In the genomic region with DNA sequence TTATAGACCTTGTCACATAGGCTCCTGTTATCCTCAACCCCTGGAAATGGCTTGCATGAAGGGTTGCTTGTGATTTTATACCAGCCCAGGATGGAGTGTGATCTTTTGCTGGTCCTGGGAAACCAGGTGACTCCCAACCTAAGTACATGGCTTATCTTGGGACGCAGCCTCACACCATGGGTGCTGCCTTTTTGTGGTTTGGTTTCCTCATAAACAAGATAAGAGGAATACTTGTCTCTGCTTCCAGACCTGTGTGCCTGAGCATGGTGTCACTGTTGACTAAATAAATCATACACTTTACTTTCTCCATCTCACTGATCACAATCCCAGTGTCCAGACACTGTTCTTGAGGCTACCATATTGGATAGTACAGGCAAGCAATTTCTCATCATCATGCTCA, we compare ENCODE assay signal across 28 mouse cellular contexts.
DNase-seq lines count a peak whose midpoint lies in the region; ATAC-seq and TF ChIP-seq lines count a peak whose summit lies in the region.
"Had no signal": no experiment of that assay in that cellular context is flagged by ENCODE, and none has a peak within 500 bp of the region (broad histone marks: within the 10 kb centered on the region; RNA-seq: fewer than 3 reads in every experiment).

No protein-coding gene starts in this region.

- TF ChIP-seq CTCF in liver, embryonic 14.5 days (IDR thresholded peaks at IDR 0.05; ENCODE audit: low read depth) = no peak

- H3K4me2 ChIP-seq in liver, embryonic 14.5 days (ENCODE audit: low read depth) = no peak overlapping the region
- H3K4me2 ChIP-seq: embryonic facial prominence, embryonic 12.5 days; heart, embryonic 15.5 days; intestine, embryonic 15.5 days; lung, embryonic 14.5 days; midbrain, embryonic 12.5 days; neural tube, embryonic 15.5 days; stomach, embryonic 15.5 days had no signal

- 0 out of 2 replicates have a peak, but pooled peaks have one; percentile 33 for ATAC-seq in erythroid progenitor cell, adult 5-6 weeks (replicated peaks; ENCODE audit: low FRiP score, poor library complexity, severe bottlenecking)
- peak; percentile 85 for ATAC-seq in liver, embryonic 14.5 days (ENCODE audit: insufficient read depth)
- ATAC-seq in megakaryocyte-erythroid progenitor cell, adult 5-6 weeks (replicated peaks; ENCODE audit: low FRiP score, low TSS enrichment, poor library complexity, severe bottlenecking) = peak; percentile 79
- ATAC-seq: CD4-positive, CD25-positive, alpha-beta regulatory T cell, adult 4 months; hindbrain, embryonic 16.5 days; intestine, embryonic 15.5 days had no signal

- H3K27ac ChIP-seq in liver, embryonic 14.5 days = no peak overlapping the region
- H3K27ac ChIP-seq: embryonic facial prominence, embryonic 12.5 days; heart, embryonic 10.5 days; heart, embryonic 15.5 days; intestine, embryonic 15.5 days; kidney, postnatal 0 days; midbrain, embryonic 12.5 days; neural tube, embryonic 15.5 days; stomach, embryonic 15.5 days had no signal

- no peaks in the 10 kb centered on the region for H3K27me3 ChIP-seq in liver, embryonic 14.5 days (ENCODE audit: control insufficient read depth, insufficient read depth, low read length)
- H3K27me3 ChIP-seq: embryonic facial prominence, embryonic 12.5 days; heart, embryonic 15.5 days; intestine, embryonic 15.5 days; midbrain, embryonic 12.5 days; neural tube, embryonic 15.5 days; stomach, embryonic 15.5 days had no signal

- H3K36me3 ChIP-seq in liver, embryonic 14.5 days (replicated peaks; ENCODE audit: control insufficient read depth, insufficient read depth, low read depth) = no peaks in the 10 kb centered on the region; the same call in 1 of the 2 replicates

- H3K4me3 ChIP-seq in liver, embryonic 14.5 days (ENCODE audit: insufficient read depth in 1 of 2, low read depth in 2 of 2, low read length in 2 of 2) = no peak overlapping the region
- H3K4me3 ChIP-seq: embryonic facial prominence, embryonic 12.5 days; heart, embryonic 10.5 days; heart, embryonic 15.5 days; intestine, embryonic 15.5 days; midbrain, embryonic 12.5 days; neural tube, embryonic 15.5 days; stomach, embryonic 15.5 days had no signal

- H3K4me1 ChIP-seq in liver, embryonic 14.5 days (replicated peaks; ENCODE audit: control insufficient read depth in 2 of 2, insufficient read depth in 2 of 2, low read length in 1 of 2) = peaks cover 5 to 9% of the 10 kb centered on the region in 2 experiments; a peak in 3 of 4 replicates
- H3K4me1 ChIP-seq: embryonic facial prominence, embryonic 12.5 days; heart, embryonic 10.5 days; heart, embryonic 15.5 days; intestine, embryonic 15.5 days; stomach, embryonic 15.5 days had no signal

- no peaks in the 10 kb centered on the region for H3K9me3 ChIP-seq in liver, embryonic 14.5 days (ENCODE audit: control insufficient read depth, low read length)
- H3K9me3 ChIP-seq: embryonic facial prominence, embryonic 12.5 days; heart, embryonic 10.5 days; heart, embryonic 15.5 days; intestine, embryonic 15.5 days; midbrain, embryonic 12.5 days; neural tube, embryonic 15.5 days; stomach, embryonic 15.5 days had no signal

- no peak overlapping the region for H3K9ac ChIP-seq in liver, embryonic 14.5 days (replicated peaks)
- H3K9ac ChIP-seq: embryonic facial prominence, embryonic 12.5 days; heart, embryonic 15.5 days; intestine, embryonic 15.5 days; lung, embryonic 14.5 days; midbrain, embryonic 12.5 days; neural tube, embryonic 15.5 days; stomach, embryonic 15.5 days had no signal

- TF ChIP-seq EP300 in liver, embryonic 14.5 days (IDR thresholded peaks at IDR 0.05; ENCODE audit: low read depth) = peak; percentile 81

- peak; percentile 46 for DNase-seq in c-Kit-positive CD71-positive TER-119-negative erythroid progenitor cells, embryonic 14.5 days (ENCODE audit: low read depth)
- DNase-seq in liver, embryonic 14.5 days (ENCODE audit: low read depth in 3 of 3, low spot score in 3 of 3) = peak; percentile 24 to 39 (median 37)
- no peak for DNase-seq in kidney, adult 18-20 months
- DNase-seq in right cerebral cortex, postnatal 36 days (ENCODE audit: low spot score in 2 of 2) = no peak
- no peak for DNase-seq in adrenal gland, adult 2 months
- DNase-seq: cerebellum, adult 8-10 months; cerebellum, postnatal 25 days; embryo, embryonic 11 days; kidney, adult 8-10 months; kidney, postnatal 4 days; layer of hippocampus, postnatal 36 days; left cerebral cortex, postnatal 4 days; lung, embryonic 14.5 days; lung, postnatal 14 days; right cerebral cortex, adult 18-20 months; thymus, postnatal 14 days had no signal

- 29% methylated on average over 1 of the region's 1 CpGs for WGBS in liver, embryonic 14.5 days (ENCODE audit: insufficient replicate concordance)

Comparison
In these comparisons a context has a peak if more than half of its experiments do, and no peak if none do; other contexts are left out.
1. DNase-seq: peak in c-Kit-positive CD71-positive TER-119-negative erythroid progenitor cells, embryonic 14.5 days (single experiment) and liver, embryonic 14.5 days (3 of 3); none in kidney, adult 18-20 months (single experiment), right cerebral cortex, postnatal 36 days (0 of 2) and adrenal gland, adult 2 months (single experiment).
2. ATAC-seq: peak in every context shown above with its lines; median percentile 85 in liver, embryonic 14.5 days; 79 in megakaryocyte-erythroid progenitor cell, adult 5-6 weeks; 33 in erythroid progenitor cell, adult 5-6 weeks.